Mouse (Mus musculus) small intestine, adult 10 weeks (tissue): ENCODE measurements around the gene Olfr166. TPM values are rescaled to one million over a fixed set of nuclear protein-coding genes. Genes with fewer than 3 reads are reported as not detected.

Source experiments
- polyA plus RNA-seq: library from polyadenylated mRNA; stranded (reverse); fragments of 350-450 nt; fragmentation: Illumina TruSeq; extraction: RNeasy Lipid Tissue Mini Kit (QIAGEN cat#74804); gene quantifications from one replicate; pipeline ENCODE4 v1.2.3, GENCODE M21; 2014; ENCODE audit warnings: low replicate concordance

Gene Olfr166
- polyA plus RNA-seq: not detected

DNA sequence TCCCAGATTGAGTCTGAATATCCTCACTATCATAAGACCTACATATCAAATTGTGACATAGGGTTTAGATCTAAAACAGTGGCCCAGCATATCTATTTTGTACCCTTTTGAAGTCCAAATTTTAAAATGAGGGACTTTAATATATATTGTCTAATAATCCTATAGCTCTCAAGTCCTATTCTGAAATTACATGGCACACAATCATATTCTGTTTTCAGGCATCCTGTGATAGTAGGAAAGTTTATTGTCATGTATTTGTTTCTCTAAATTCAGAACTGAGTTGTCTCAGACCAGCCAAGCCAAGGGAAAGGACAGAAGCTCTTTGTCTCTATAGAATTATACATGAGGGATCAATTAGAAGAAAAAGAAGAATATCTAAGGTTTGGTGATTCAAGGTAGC, at the start of gene Olfr166:
TSS of gene Olfr166 (plus strand) at position 301 of the 400 bp plus-strand sequence.

GRCm38 (mm10) chr16:19522166-19522565, 38.7 kb downstream of the Olfr166 start, which contains the start of gene Olfr167:
Gene Olfr167 (minus strand): TSS chr16:19522266.

GRCm38 (mm10) chr16:19535455-19535854, 52.0 kb downstream of the Olfr166 start, which contains the start of gene Olfr168:
Gene Olfr168 (minus strand): TSS chr16:19535555.

Other genes starting within 250 kb of the Olfr166 start
- gene Olfr164, start 169.6 kb upstream of the Olfr166 start, polyA plus RNA-seq: not detected
- 61.3 TPM for gene Olfr165, start 60.6 kb upstream of the Olfr166 start, polyA plus RNA-seq
- not detected for gene Olfr167, start 38.6 kb downstream of the Olfr166 start, polyA plus RNA-seq
- not detected for gene Olfr168, start 51.9 kb downstream of the Olfr166 start, polyA plus RNA-seq
- gene Olfr169, start 88.1 kb downstream of the Olfr166 start, polyA plus RNA-seq: not detected
- not detected for gene Olfr170, start 128.2 kb downstream of the Olfr166 start, polyA plus RNA-seq
- not detected for gene Olfr171, start 146.2 kb downstream of the Olfr166 start, polyA plus RNA-seq
- 0.26 TPM for gene Lamp3, start 222.7 kb downstream of the Olfr166 start, polyA plus RNA-seq